8 mouse cellular contexts compared by ENCODE assay signal in the genomic region with DNA sequence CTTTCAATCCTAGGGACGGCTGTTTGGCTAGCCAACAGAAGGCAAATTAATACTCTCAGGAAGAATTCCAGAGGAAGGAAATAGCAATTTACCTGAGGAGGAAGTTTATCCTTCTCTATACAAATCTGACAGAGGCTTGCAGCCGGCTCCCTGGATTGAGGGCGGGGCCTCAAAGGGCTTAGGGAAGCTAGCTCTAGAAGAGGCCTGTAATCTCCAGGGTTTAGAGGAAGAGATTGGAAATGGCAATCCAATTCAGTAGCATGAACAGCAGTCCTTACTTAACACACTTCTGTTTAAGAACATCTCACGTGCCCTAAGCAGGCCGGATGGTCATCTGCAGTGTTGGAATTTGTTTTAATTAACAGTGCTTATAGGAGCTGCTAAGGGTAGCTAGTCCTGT.
DNase-seq lines count a peak whose midpoint lies in the region; ATAC-seq and TF ChIP-seq lines count a peak whose summit lies in the region.

No protein-coding gene starts in this region.

- no peak for ATAC-seq in kidney, embryonic 14.5 days (ENCODE audit: low FRiP score, low TSS enrichment)
- ATAC-seq in embryonic facial prominence, embryonic 12.5 days (ENCODE audit: insufficient number of reproducible peaks, insufficient read depth, low FRiP score, low TSS enrichment), result no peak
- ATAC-seq in hindbrain, embryonic 16.5 days, result no peak
- no peak for ATAC-seq in midbrain, postnatal 0 days (ENCODE audit: low FRiP score)

- TF ChIP-seq CTCF in midbrain, postnatal 0 days (IDR thresholded peaks at IDR 0.05), result no peak

- no peaks in the 10 kb centered on the region for H3K27me3 ChIP-seq in kidney, embryonic 14.5 days (ENCODE audit: control insufficient read depth, insufficient read depth, low read length)
- no peaks in the 10 kb centered on the region for H3K27me3 ChIP-seq in embryonic facial prominence, embryonic 12.5 days
- H3K27me3 ChIP-seq in hindbrain, embryonic 16.5 days (replicated peaks; ENCODE audit: control insufficient read depth, insufficient read depth, low read length), result no peaks in the 10 kb centered on the region
- H3K27me3 ChIP-seq in midbrain, postnatal 0 days (ENCODE audit: insufficient read depth, low read length), result no peaks in the 10 kb centered on the region

- H3K27ac ChIP-seq in kidney, embryonic 14.5 days (ENCODE audit: low read depth, low read length), result no peak overlapping the region
- H3K27ac ChIP-seq in embryonic facial prominence, embryonic 12.5 days, result no peak overlapping the region
- H3K27ac ChIP-seq in hindbrain, embryonic 16.5 days (ENCODE audit: low read depth, low read length), result no peak overlapping the region
- H3K27ac ChIP-seq in midbrain, postnatal 0 days (ENCODE audit: low read depth, low read length), result peak overlapping the region; percentile 18

- H3K36me3 ChIP-seq in kidney, embryonic 14.5 days (ENCODE audit: control insufficient read depth, insufficient read depth, low read length), result no peaks in the 10 kb centered on the region
- H3K36me3 ChIP-seq in embryonic facial prominence, embryonic 12.5 days, result no peaks in the 10 kb centered on the region
- peaks cover 9% of the 10 kb centered on the region for H3K36me3 ChIP-seq in hindbrain, embryonic 16.5 days (ENCODE audit: control insufficient read depth, insufficient read depth, low read length)
- no peaks in the 10 kb centered on the region; the same call in none of the 2 replicates for H3K36me3 ChIP-seq in midbrain, postnatal 0 days (ENCODE audit: insufficient read depth, low read length)

- no peak for DNase-seq in kidney, postnatal 25 days
- DNase-seq in midbrain, postnatal 0 days (ENCODE audit: low spot score), result no peak
- DNase-seq in layer of hippocampus, postnatal 14 days (ENCODE audit: low spot score in 2 of 2), result no peak
- DNase-seq in left cerebral cortex, adult 18-20 months (ENCODE audit: low spot score in 2 of 2), result no peak
- DNase-seq in right cerebral cortex, postnatal 36 days (ENCODE audit: low spot score in 2 of 2), result no peak

- H3K4me3 ChIP-seq in kidney, embryonic 14.5 days (ENCODE audit: low read length), result peak overlapping the region; percentile 51; the same call in 1 of the 2 replicates
- H3K4me3 ChIP-seq in embryonic facial prominence, embryonic 12.5 days, result peak overlapping the region; percentile 46
- peak overlapping the region; percentile 45 for H3K4me3 ChIP-seq in hindbrain, embryonic 16.5 days (ENCODE audit: low read length)
- peak overlapping the region; percentile 45 for H3K4me3 ChIP-seq in midbrain, postnatal 0 days (ENCODE audit: low read depth, low read length)

- no peak overlapping the region for H3K9ac ChIP-seq in kidney, embryonic 14.5 days (ENCODE audit: low read depth, low read length)
- no peak overlapping the region; the same call in 1 of the 2 replicates for H3K9ac ChIP-seq in embryonic facial prominence, embryonic 12.5 days
- peak overlapping the region; percentile 50 for H3K9ac ChIP-seq in hindbrain, embryonic 16.5 days (ENCODE audit: low read depth, low read length)
- no peak overlapping the region for H3K9ac ChIP-seq in midbrain, postnatal 0 days (replicated peaks; ENCODE audit: low read length, poor library complexity, severe bottlenecking)

- H3K4me1 ChIP-seq in kidney, embryonic 14.5 days (ENCODE audit: control insufficient read depth, insufficient read depth, low read length), result peaks cover 15% of the 10 kb centered on the region; the same call in 1 of the 2 replicates
- H3K4me1 ChIP-seq in embryonic facial prominence, embryonic 12.5 days, result peaks cover 17% of the 10 kb centered on the region
- peaks cover 21% of the 10 kb centered on the region for H3K4me1 ChIP-seq in hindbrain, embryonic 16.5 days (ENCODE audit: control insufficient read depth, insufficient read depth, low read depth, low read length)
- peaks cover 13% of the 10 kb centered on the region for H3K4me1 ChIP-seq in midbrain, postnatal 0 days (ENCODE audit: insufficient read depth, low read length)

- no peaks in the 10 kb centered on the region for H3K9me3 ChIP-seq in kidney, embryonic 14.5 days (ENCODE audit: control insufficient read depth, low read length)
- H3K9me3 ChIP-seq in embryonic facial prominence, embryonic 12.5 days, result no peaks in the 10 kb centered on the region
- H3K9me3 ChIP-seq in hindbrain, embryonic 16.5 days (ENCODE audit: control insufficient read depth, low read length), result peaks cover 3% of the 10 kb centered on the region
- no peaks in the 10 kb centered on the region for H3K9me3 ChIP-seq in midbrain, postnatal 0 days (ENCODE audit: low read length)

- 36% methylated on average over 5 of the region's 5 CpGs for WGBS in kidney, embryonic 14.5 days
- WGBS in embryonic facial prominence, embryonic 12.5 days, result 23% methylated on average over 5 of the region's 5 CpGs
- 26% methylated on average over 5 of the region's 5 CpGs for WGBS in hindbrain, embryonic 16.5 days
- 16% methylated on average over 5 of the region's 5 CpGs for WGBS in midbrain, postnatal 0 days

- H3K4me2 ChIP-seq in kidney, embryonic 14.5 days (replicated peaks; ENCODE audit: low read depth, low read length), result peak overlapping the region; percentile 95
- H3K4me2 ChIP-seq in embryonic facial prominence, embryonic 12.5 days (replicated peaks), result peak overlapping the region; percentile 90
- peak overlapping the region; percentile 74 for H3K4me2 ChIP-seq in hindbrain, embryonic 16.5 days (ENCODE audit: low read length)
- H3K4me2 ChIP-seq in midbrain, postnatal 0 days (ENCODE audit: low read depth, low read length, poor library complexity, severe bottlenecking), result peak overlapping the region; percentile 85
